Mouse (Mus musculus): ENCODE data around the gene Atp8b5.

GRCm38 (mm10) chr4:43321536-43321935 lies 54.6 kb downstream of the Atp8b5 start:
- no peak for TF ChIP-seq CTCF (IDR thresholded peaks at IDR 0.05; ENCODE audit: insufficient read depth, low read depth, low read length)
- TF ChIP-seq POLR2A (IDR thresholded peaks at IDR 0.05; ENCODE audit: insufficient read depth, low read depth, low read length) = no peak
